Mouse (Mus musculus): ENCODE results near the gene Zc3hav1.

DNA sequence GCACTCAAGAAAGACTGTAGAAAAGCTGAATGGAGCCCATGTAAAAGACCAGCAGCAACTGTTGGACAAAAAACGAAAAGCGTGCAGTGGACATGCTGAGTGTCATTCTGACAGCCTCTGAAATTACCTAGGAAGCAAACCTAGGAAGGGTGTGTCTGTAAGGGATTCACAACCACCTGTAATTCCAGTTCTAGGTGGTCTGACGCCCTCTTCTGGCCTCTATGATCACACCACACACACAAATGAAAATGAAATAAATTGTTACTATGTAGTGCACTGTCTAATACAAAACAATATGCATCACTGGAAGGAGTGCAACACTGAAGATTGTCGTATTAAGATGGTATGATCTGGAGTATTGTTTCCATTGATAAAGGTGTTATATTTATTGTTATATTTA, 92.5 kb downstream of the Zc3hav1 start:
- TF ChIP-seq HCFC1 (IDR thresholded peaks at IDR 0.05; ENCODE audit: borderline replicate concordance, insufficient read depth, low read length) = no peak
- TF ChIP-seq MAFK (IDR thresholded peaks at IDR 0.05; ENCODE audit: insufficient read depth, low read depth, low read length) = no peak
